Mouse (Mus musculus) bone marrow, adult 2 months (tissue): ENCODE data around the gene Cdc34.

Source experiments
- CTCF ChIP-seq: fragments of 200-500 bp; IDR thresholded peaks from 2 replicates; pipeline ENCODE4 v1.5.1; 2011; ENCODE audit warnings: low read length, control low read depth; ENCODE audit not compliant: control insufficient read depth, insufficient read depth
- POLR2A ChIP-seq: fragments of 200-500 bp; IDR thresholded peaks from 2 replicates; pipeline ENCODE4 v1.6.1; 2011; ENCODE audit warnings: low read depth, mild to moderate bottlenecking, control low read depth, low read length, borderline replicate concordance; ENCODE audit not compliant: control insufficient read depth

GRCm38 (mm10) chr10:79649070-79649751, 32.8 kb upstream of the Cdc34 start:
- TF ChIP-seq POLR2A, result no peak
- peak; percentile 91 for TF ChIP-seq CTCF
